Mouse (Mus musculus) ES-E14 (cell line): ENCODE measurements around the gene Olfr945. TPM values are rescaled to one million over a fixed set of nuclear protein-coding genes. Genes with fewer than 3 reads are reported as not detected.

Source experiments
- DNase-seq: peaks from one replicate; pipeline ENCODE4 v3.0.0-alpha.2; 2013; ENCODE audit warnings: low read depth, low spot score
- H3K27ac ChIP-seq: 2 replicates; pipeline ENCODE4 v1.5.1; 2012; ENCODE audit warnings: low read depth, mild to moderate bottlenecking, low read length, moderate library complexity, mixed read lengths; ENCODE audit not compliant: poor library complexity, insufficient read depth, severe bottlenecking
- H3K36me3 ChIP-seq: 2 replicates; pipeline ENCODE4 v1.6.1; 2012; ENCODE audit warnings: mild to moderate bottlenecking, low read length, moderate library complexity, mixed read lengths; ENCODE audit not compliant: control insufficient read depth, poor library complexity, insufficient read depth, severe bottlenecking
- H3K4me1 ChIP-seq, 2 experiments: fragments of 150-350 bp in 1 of 2; sonication (generic) in 1 of 2; 2 replicates each; pipeline ENCODE4 v1.6.1; 2012; ENCODE audit warnings: low read length in 2 of 2, mild to moderate bottlenecking in 1 of 2, mixed read lengths in 1 of 2; ENCODE audit not compliant: control insufficient read depth in 2 of 2, insufficient read depth in 2 of 2, poor library complexity in 1 of 2
- H3K4me3 ChIP-seq, 2 experiments: fragments of 150-350 bp in 1 of 2; sonication (generic) in 1 of 2; 2 replicates each; pipeline ENCODE4 v1.5.1; 2012; ENCODE audit warnings: low read length in 2 of 2, low read depth in 1 of 2, mild to moderate bottlenecking in 1 of 2, mixed read lengths in 1 of 2; ENCODE audit not compliant: insufficient read depth in 1 of 2, poor library complexity in 1 of 2, severe bottlenecking in 1 of 2
- H3K9ac ChIP-seq: 2 replicates; pipeline ENCODE4 v1.6.1; 2012; ENCODE audit warnings: low read depth, mild to moderate bottlenecking, low read length, mixed read lengths; ENCODE audit not compliant: poor library complexity, insufficient read depth, severe bottlenecking
- H3K9me3 ChIP-seq: fragments of 150-350 bp; sonication (generic); 2 replicates; pipeline ENCODE4 v1.6.1; 2012; ENCODE audit warnings: low read depth, mild to moderate bottlenecking, low read length; ENCODE audit not compliant: control insufficient read depth, insufficient read depth
- CHD2 ChIP-seq: IDR thresholded peaks from 2 replicates; pipeline ENCODE4 v1.6.1; 2014; ENCODE audit warnings: mild to moderate bottlenecking, low read depth, low read length, inconsistent platforms
- HCFC1 ChIP-seq: IDR thresholded peaks from 2 replicates; pipeline ENCODE4 v1.6.1; 2012; ENCODE audit warnings: low read length, inconsistent platforms, borderline replicate concordance; ENCODE audit not compliant: insufficient read depth
- MAFK ChIP-seq: IDR thresholded peaks from 2 replicates; pipeline ENCODE4 v1.6.1; 2014; ENCODE audit warnings: mild to moderate bottlenecking, low read depth, low read length, inconsistent platforms; ENCODE audit not compliant: insufficient read depth
- ZC3H11A ChIP-seq: IDR thresholded peaks from 2 replicates; pipeline ENCODE4 v1.6.1; 2012; ENCODE audit warnings: low read depth, mild to moderate bottlenecking, inconsistent platforms, low read length, borderline replicate concordance
- ZNF384 ChIP-seq: IDR thresholded peaks from 2 replicates; pipeline ENCODE4 v1.6.1; 2012; ENCODE audit warnings: low read depth, low read length, inconsistent platforms
- in situ Hi-C, 2 experiments: fragments of 600-800 bp; cut with MboI; formaldehyde crosslinking; loops; one replicate each; pipeline ENCODE4 v1.15.1; 2025; ENCODE audit warnings: low sequenced_read_pairs in 2 of 2, inconsistent platforms in 1 of 2; ENCODE audit not compliant: unreplicated experiment in 2 of 2
- total RNA-seq: library from RNA; depleted of rRNA; stranded (reverse); fragments of 300-350 nt; gene quantifications from 2 replicates; pipeline ENCODE4 v1.2.3, GENCODE M21; 2012; rRNA removed

Gene Olfr945
- total RNA-seq = not detected in 2 replicates

DNA sequence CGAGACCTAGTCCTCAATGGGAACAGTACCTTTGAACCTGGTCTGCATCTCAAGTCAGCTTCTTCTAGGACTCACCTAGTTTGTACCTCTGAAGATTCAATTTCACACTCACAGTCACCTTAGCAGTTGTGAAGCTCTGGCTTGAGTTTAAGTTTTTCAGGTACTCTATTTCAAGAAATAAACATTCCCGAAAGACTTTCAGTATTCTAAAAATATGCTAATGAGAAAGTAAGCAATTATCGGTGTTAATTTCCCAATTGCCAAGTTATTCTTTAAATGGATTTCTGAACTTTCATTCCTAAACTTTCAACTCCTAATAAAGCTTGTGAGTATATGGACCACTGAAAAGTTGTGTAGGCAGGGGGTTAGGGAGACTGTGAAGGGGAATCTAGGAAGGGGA, at the start of gene Olfr945:
Gene Olfr945 (minus strand): TSS at position 101 of the 400 bp plus-strand sequence.
- no peak for DNase-seq
- Histone ChIP-seq H3K27ac (no peak within 1 kb of the TSS), H3K36me3 (no peaks in the 10 kb centered on the region), H3K4me1 (no peaks in the 10 kb centered on the region), H3K9me3 (no peaks in the 10 kb centered on the region), H3K9ac (no peak within 1 kb of the TSS), H3K4me3 (no peak within 1 kb of the TSS)
- TF ChIP-seq CHD2 = no peak
- TF ChIP-seq ZNF384 = no peak
- no peak for TF ChIP-seq MAFK
- no peak for TF ChIP-seq ZC3H11A
- no peak for TF ChIP-seq HCFC1
- in situ Hi-C loops = no loop called here

DNA sequence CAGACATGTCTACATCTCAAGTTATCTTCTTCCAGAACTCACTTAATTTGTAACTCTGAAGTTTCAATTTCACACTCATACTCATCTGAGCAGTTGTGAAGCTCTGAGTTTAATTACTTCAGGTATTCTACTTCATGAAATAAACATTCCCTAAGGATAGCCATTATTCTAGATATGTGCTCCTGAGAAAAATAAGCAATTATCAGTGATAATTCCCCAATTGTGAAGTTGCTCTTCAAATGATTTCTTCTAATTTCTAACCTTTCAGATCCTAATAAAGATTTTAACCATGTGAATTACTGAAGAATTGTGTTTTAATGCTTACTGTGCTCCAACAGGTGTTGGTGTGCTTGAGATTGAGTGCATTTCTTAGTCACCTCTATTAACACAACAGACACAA, 49.3 kb upstream of the Olfr945 start, which contains the start of gene Olfr948:
Gene Olfr948 (minus strand): TSS at position 101 of the 400 bp plus-strand sequence.
- Histone ChIP-seq H3K9me3 (no peaks in the 10 kb centered on the region), H3K4me1 (no peaks in the 10 kb centered on the region), H3K9ac (no peak within 1 kb of the TSS), H3K36me3 (no peaks in the 10 kb centered on the region), H3K4me3 (no peak within 1 kb of the TSS), H3K27ac (no peak within 1 kb of the TSS)
- no peak for DNase-seq
- no peak for TF ChIP-seq HCFC1
- no peak for TF ChIP-seq ZC3H11A
- TF ChIP-seq ZNF384 = no peak
- no peak for TF ChIP-seq CHD2
- no peak for TF ChIP-seq MAFK
- in situ Hi-C loops = no loop called here

DNA sequence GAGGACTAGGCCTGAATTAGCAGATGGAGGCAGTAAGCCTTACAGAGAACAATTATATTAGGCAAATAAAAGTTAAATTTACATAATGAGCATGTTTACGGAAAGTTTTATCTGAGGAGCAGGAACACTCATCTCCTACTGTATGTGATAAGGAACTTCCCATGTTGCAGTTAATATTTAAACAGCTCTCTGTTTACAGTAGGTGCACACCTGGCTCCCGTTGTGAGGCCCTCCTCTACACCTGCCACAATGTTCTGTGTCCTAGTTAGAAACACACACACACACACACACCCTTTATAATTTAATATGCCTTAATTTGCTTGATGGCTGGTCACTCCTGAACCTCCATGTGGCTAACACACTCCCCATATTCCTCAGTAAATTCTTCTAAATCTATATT, 10.5 kb upstream of the Olfr945 start:
- Histone ChIP-seq H3K4me1 (no peaks in the 10 kb centered on the region), H3K36me3 (no peaks in the 10 kb centered on the region), H3K27ac (no peak overlapping the region), H3K9ac (no peak overlapping the region), H3K9me3 (no peaks in the 10 kb centered on the region), H3K4me3 (no peak overlapping the region)
- in situ Hi-C loops = no loop called here
- DNase-seq = no peak
- TF ChIP-seq MAFK (no peak), ZNF384 (no peak), ZC3H11A (no peak), CHD2 (no peak), HCFC1 (no peak)

DNA sequence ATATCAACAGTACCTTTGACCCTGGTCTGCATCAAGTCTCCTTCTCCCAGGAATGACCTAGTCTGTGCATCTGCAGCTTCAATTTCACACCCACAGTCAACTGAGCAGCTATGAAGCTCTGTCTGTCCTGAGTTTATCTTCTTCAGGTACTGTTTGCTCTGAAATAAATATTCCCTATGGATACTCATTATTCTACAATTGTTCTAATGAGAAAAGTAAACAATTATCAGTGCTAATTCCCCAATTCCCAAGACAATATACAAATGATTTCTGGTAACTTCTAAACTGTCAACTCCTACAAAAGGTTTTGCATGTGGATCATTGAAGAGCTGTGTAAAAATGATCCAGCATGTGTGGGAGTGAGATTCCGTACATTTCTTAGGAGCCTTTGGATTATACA, 26.7 kb downstream of the Olfr945 start, which contains the start of gene Olfr1537:
Gene Olfr1537 (minus strand): TSS at position 101 of the 400 bp plus-strand sequence.
- Histone ChIP-seq H3K9me3 (no peaks in the 10 kb centered on the region), H3K36me3 (no peaks in the 10 kb centered on the region), H3K27ac (no peak within 1 kb of the TSS), H3K4me3 (no peak within 1 kb of the TSS), H3K9ac (no peak within 1 kb of the TSS), H3K4me1 (no peaks in the 10 kb centered on the region)
- in situ Hi-C loops = no loop called here
- TF ChIP-seq ZC3H11A (no peak), CHD2 (no peak), MAFK (no peak), ZNF384 (no peak), HCFC1 (no peak)
- no peak for DNase-seq

Other genes with a start within 250 kb of the Olfr945 start
- not detected in 2 replicates for gene Olfr937, start 211.9 kb downstream of the Olfr945 start, total RNA-seq
- gene Olfr938, start 197.9 kb downstream of the Olfr945 start, total RNA-seq = not detected in 2 replicates
- gene Olfr27, start 148.7 kb downstream of the Olfr945 start, total RNA-seq = not detected in 2 replicates
- gene Olfr943, start 110.5 kb downstream of the Olfr945 start, total RNA-seq = not detected in 2 replicates
- gene Olfr944, start 74.9 kb downstream of the Olfr945 start, total RNA-seq = not detected in 2 replicates
- not detected in 2 replicates for gene Olfr1537, start 26.8 kb downstream of the Olfr945 start, total RNA-seq
- not detected in 2 replicates for gene Olfr948, start 49.2 kb upstream of the Olfr945 start, total RNA-seq
- not detected in 2 replicates for gene Olfr951, start 110.6 kb upstream of the Olfr945 start, total RNA-seq
- gene Olfr952, start 150.3 kb upstream of the Olfr945 start, total RNA-seq = not detected in 2 replicates
- not detected in 2 replicates for gene Olfr954, start 179.9 kb upstream of the Olfr945 start, total RNA-seq
- not detected in 2 replicates for gene Olfr955, start 195.1 kb upstream of the Olfr945 start, total RNA-seq
- not detected in 2 replicates for gene Olfr44, start 217.2 kb upstream of the Olfr945 start, total RNA-seq
- gene Olfr957, start 239.0 kb upstream of the Olfr945 start, total RNA-seq = not detected in 2 replicates